Mouse (Mus musculus) R1 (cell line): ENCODE measurements at regions not wholly inside any gene's neighbourhood (a gene's known extent, or its start where the extent isn't known, plus 50 kb on each side); places are given as distances from the start of the nearest gene placed in this dataset.

ENCODE experiments used
- DNase-seq: peaks from one replicate; pipeline ENCODE4 v3.0.0-alpha.2; 2018; ENCODE audit warnings: low read depth, low spot score

DNA sequence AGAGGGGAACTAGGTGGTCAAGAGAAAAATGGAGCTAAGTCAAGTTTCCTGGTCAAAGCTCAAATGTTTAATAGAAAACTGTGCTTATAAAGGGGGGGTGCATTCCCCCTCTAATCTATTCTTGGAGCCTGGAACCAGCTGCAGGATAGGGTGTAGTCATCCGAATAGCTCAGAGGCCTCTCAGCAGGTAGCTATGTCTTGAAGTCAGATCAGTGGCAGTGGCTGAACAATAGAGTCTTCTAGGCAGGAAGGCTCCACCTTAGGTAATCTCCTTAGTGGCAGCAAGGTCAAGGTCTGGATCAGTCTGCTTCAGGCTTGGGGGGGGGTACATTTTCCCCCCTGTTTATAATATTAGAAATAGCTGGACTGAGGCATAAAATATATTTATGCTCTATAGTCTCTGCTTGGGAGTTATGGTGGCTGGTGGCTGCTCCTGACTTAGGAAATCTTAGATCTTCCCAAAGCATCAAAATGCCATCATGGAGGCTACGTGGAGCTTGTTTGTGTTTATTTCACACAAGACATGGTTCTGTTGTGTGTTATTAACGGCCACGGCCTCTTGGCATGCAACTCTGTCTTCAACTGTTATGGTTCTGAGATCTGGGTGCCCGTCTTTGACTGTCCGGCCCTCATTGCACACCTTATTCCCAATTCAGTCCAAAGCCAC is 1984.1 kb downstream of the Cntnap5b start:
- peak; percentile 95 for DNase-seq

DNA sequence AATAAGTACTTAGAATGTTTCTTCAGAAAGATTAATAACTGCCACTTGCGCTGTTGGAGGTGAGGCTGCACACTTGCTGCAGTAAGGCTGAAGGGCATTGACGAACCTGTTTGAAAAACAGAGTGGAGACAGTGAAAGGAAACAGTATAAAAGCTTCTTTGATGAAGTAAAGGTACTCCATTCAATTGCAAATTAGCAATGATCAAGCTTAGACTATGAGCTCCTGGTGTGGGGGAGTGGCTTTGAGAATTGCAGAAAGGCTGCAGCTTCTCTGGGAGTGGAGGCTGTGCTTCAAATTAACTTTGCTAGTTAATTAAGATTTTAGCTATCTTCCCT is 1984.6 kb downstream of the Cntnap5b start:
- peak; percentile 98 for DNase-seq

DNA sequence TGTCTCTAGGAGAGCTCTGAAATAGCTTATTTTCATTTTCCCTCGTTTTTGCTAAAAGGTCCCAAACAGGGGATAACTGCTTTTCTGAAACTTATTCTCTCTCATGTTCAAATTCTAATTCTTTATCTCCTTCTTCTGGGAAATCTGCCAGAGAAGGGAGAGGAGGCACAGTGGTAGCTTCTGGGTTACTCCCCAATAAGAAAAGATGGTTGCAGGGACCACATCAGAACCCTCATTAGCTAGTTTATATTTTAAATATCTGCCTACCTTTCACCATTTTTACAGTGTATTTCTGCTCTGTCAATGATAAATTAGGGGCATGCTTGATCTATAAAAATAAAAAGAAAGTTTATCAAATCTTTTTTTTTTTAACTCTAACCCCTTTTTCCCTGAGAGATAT is 2033.3 kb downstream of the Cntnap5b start:
- no peak for DNase-seq
